Mouse (Mus musculus): ENCODE data around the gene Clic3. TPM values are rescaled to one million over a fixed set of nuclear protein-coding genes. Genes with fewer than 3 reads are reported as not detected.

Gene Clic3
- total and polyA plus RNA-seq, 3 experiments = 0.15 to 0.27 TPM; not detected in 1

DNA sequence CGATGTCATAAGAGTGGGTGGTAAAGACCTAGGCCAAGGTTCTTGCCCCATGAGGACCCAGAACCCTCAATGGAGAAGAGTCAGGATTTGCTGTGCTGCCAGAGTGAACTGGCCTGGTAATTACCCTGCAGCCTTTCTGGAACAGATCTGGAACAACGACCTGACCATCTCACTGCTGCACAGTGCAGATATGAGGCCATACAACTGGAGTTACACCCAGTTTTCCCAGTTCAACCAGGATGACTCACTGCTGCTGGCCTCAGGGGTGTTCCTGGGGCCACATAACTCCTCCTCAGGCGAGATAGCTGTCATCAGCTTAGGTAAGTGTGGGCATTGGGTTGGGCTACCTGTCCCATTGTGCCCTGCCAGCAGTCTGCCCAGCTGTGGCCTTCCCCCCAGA lies 46.1 kb downstream of the Clic3 start:
- H3K9me3 ChIP-seq (replicated peaks; ENCODE audit: insufficient read depth, low read length) = no peaks in the 10 kb centered on the region
- H3K4me3 ChIP-seq (ENCODE audit: control insufficient read depth in 1 of 2, insufficient read depth in 1 of 2, low read depth in 2 of 2, low read length in 2 of 2) = no peak overlapping the region
- H3K9ac ChIP-seq (ENCODE audit: control insufficient read depth, low read depth, low read length, poor library complexity, severe bottlenecking) = peak overlapping the region; percentile 2
- peaks cover 0 to 23% of the 10 kb centered on the region in 2 experiments; a peak in 2 of 4 replicates for H3K36me3 ChIP-seq (ENCODE audit: control insufficient read depth in 1 of 2, insufficient read depth in 2 of 2, low read length in 2 of 2)
- no peaks in the 10 kb centered on the region for H3K27me3 ChIP-seq (ENCODE audit: control insufficient read depth in 1 of 2, insufficient read depth in 2 of 2, low read length in 2 of 2)
- peak; percentile 61 for DNase-seq (ENCODE audit: low read depth, low spot score)
- TF ChIP-seq CTCF (IDR thresholded peaks at IDR 0.05 in 2 of 3, conservative IDR thresholded peaks at IDR 0.05 in 1 of 3; ENCODE audit: control insufficient read depth in 1 of 3, insufficient read depth in 1 of 3, low read depth in 2 of 3, low read length in 3 of 3, poor library complexity in 1 of 3, severe bottlenecking in 1 of 3) (no peak), MYB (IDR thresholded peaks at IDR 0.05; ENCODE audit: low read depth, low read length) (no peak), JUND (IDR thresholded peaks at IDR 0.05; ENCODE audit: low read depth, low read length) (0 out of 2 replicates have a peak, but pooled peaks have one; percentile 41), ZC3H11A (IDR thresholded peaks at IDR 0.05; ENCODE audit: low read depth, low read length) (no peak), BHLHE40 (IDR thresholded peaks at IDR 0.05; ENCODE audit: borderline replicate concordance, low read depth, low read length) (no peak), POLR2A (IDR thresholded peaks at IDR 0.05; ENCODE audit: control insufficient read depth in 1 of 2, insufficient read depth in 1 of 2, low read depth in 1 of 2, low read length in 2 of 2, poor library complexity in 1 of 2) (0 out of 4 replicates have a peak, but pooled peaks of 1 of the 2 experiments have one; percentile 14), E2F4 (IDR thresholded peaks at IDR 0.05; ENCODE audit: borderline replicate concordance, low read depth, low read length) (no peak), CHD1 (IDR thresholded peaks at IDR 0.05; ENCODE audit: low read depth, low read length) (no peak), GABPA (IDR thresholded peaks at IDR 0.05; ENCODE audit: low read depth, low read length) (no peak), KAT2A (conservative IDR thresholded peaks at IDR 0.05; ENCODE audit: low read depth, low read length) (no peak), GATA1 (IDR thresholded peaks at IDR 0.05; ENCODE audit: low read depth, low read length) (no peak), MYC (IDR thresholded peaks at IDR 0.05; ENCODE audit: low read depth, low read length) (no peak), MEF2A (IDR thresholded peaks at IDR 0.05; ENCODE audit: extremely low read depth, insufficient replicate concordance, low read depth, low read length, poor library complexity, severe bottlenecking) (no peak), TBP (IDR thresholded peaks at IDR 0.05; ENCODE audit: low read depth, low read length) (peak; percentile 21; the same call in 1 of the 2 replicates), NELFE (IDR thresholded peaks at IDR 0.05; ENCODE audit: low read depth, low read length) (no peak), POLR2AphosphoS2 (IDR thresholded peaks at IDR 0.05; ENCODE audit: low read length) (no peak), SMC3 (IDR thresholded peaks at IDR 0.05; ENCODE audit: low read depth, low read length) (no peak), RCOR1 (IDR thresholded peaks at IDR 0.05; ENCODE audit: low read depth, low read length) (no peak), CHD2 (IDR thresholded peaks at IDR 0.05; ENCODE audit: low read length) (no peak), ZNF384 (IDR thresholded peaks at IDR 0.05; ENCODE audit: low read depth, low read length) (no peak), ELF1 (IDR thresholded peaks at IDR 0.05; ENCODE audit: low read depth, low read length) (no peak), ZMIZ1 (IDR thresholded peaks at IDR 0.05; ENCODE audit: low read depth, low read length) (no peak), MAX (IDR thresholded peaks at IDR 0.05; ENCODE audit: low read length) (no peak), RAD21 (IDR thresholded peaks at IDR 0.05; ENCODE audit: low read depth, low read length) (no peak), NRF1 (IDR thresholded peaks at IDR 0.05; ENCODE audit: insufficient read depth, low read depth, low read length, poor library complexity, severe bottlenecking) (no peak), MAFK (IDR thresholded peaks at IDR 0.05; ENCODE audit: borderline replicate concordance, low read depth, low read length) (no peak), MAZ (IDR thresholded peaks at IDR 0.05; ENCODE audit: low read depth, low read length) (no peak), USF1 (IDR thresholded peaks at IDR 0.05; ENCODE audit: low read depth, low read length) (no peak), USF2 (IDR thresholded peaks at IDR 0.05; ENCODE audit: borderline replicate concordance in 1 of 2, insufficient read depth in 1 of 2, low read depth in 1 of 2, low read length in 2 of 2) (no peak), SIN3A (IDR thresholded peaks at IDR 0.05; ENCODE audit: low read length) (no peak), HCFC1 (IDR thresholded peaks at IDR 0.05; ENCODE audit: low read depth, low read length) (no peak), TCF12 (IDR thresholded peaks at IDR 0.05; ENCODE audit: low read depth, low read length) (no peak), POLR2AphosphoS5 (IDR thresholded peaks at IDR 0.05; ENCODE audit: borderline replicate concordance, low read depth, low read length) (no peak), EP300 (IDR thresholded peaks at IDR 0.05; ENCODE audit: low read depth in 1 of 2, low read length in 2 of 2) (peak; percentile 53 to 70), TAL1 (IDR thresholded peaks at IDR 0.05; ENCODE audit: low read length) (peak; percentile 84), MXI1 (IDR thresholded peaks at IDR 0.05; ENCODE audit: low read depth, low read length) (no peak), ZKSCAN1 (IDR thresholded peaks at IDR 0.05; ENCODE audit: low read depth, low read length) (no peak)
- H3K79me2 ChIP-seq (ENCODE audit: control insufficient read depth, insufficient read depth, low read length, poor library complexity) = peaks cover 9% of the 10 kb centered on the region
- H3K4me1 ChIP-seq (ENCODE audit: control insufficient read depth in 1 of 2, insufficient read depth in 2 of 2, low read length in 2 of 2) = peaks cover 5 to 30% of the 10 kb centered on the region in 2 experiments
- peak overlapping the region; percentile 65 for H3K27ac ChIP-seq (ENCODE audit: control insufficient read depth, low read depth, low read length)
